Mouse (Mus musculus): ENCODE data around the gene Dapk1. TPM values are rescaled to one million over a fixed set of nuclear protein-coding genes. Genes with fewer than 3 reads are reported as not detected.

Dapk1 gene
- polyA plus RNA-seq, 1 experiment from 2014 or later, result 8.8 TPM

GRCm38 (mm10) chr13:60684806-60685205 is 83.1 kb downstream of the Dapk1 start:
- no peak overlapping the region for H3K4me3 ChIP-seq
- H3K4me2 ChIP-seq, result no peak overlapping the region
- no peaks in the 10 kb centered on the region for H3K27me3 ChIP-seq (replicated peaks)
- ATAC-seq, result no peak
- H3K9ac ChIP-seq, result no peak overlapping the region
- no peaks in the 10 kb centered on the region for H3K9me3 ChIP-seq (replicated peaks)
- peaks cover 46% of the 10 kb centered on the region for H3K4me1 ChIP-seq
- peak overlapping the region; percentile 11 for H3K27ac ChIP-seq
- peaks cover 5% of the 10 kb centered on the region; the same call in 1 of the 2 replicates for H3K36me3 ChIP-seq
- WGBS (ENCODE audit: insufficient replicate concordance), result 77% methylated on average over 8 of the region's 8 CpGs

GRCm38 (mm10) chr13:60685216-60685615 is 83.5 kb downstream of the Dapk1 start:
- Histone ChIP-seq H3K4me1 (peaks cover 46% of the 10 kb centered on the region), H3K36me3 (peaks cover 5% of the 10 kb centered on the region; the same call in 1 of the 2 replicates), H3K4me2 (no peak overlapping the region), H3K9me3 (replicated peaks) (no peaks in the 10 kb centered on the region), H3K9ac (no peak overlapping the region), H3K4me3 (no peak overlapping the region), H3K27ac (peak overlapping the region; percentile 11), H3K27me3 (replicated peaks) (no peaks in the 10 kb centered on the region)
- no peak for ATAC-seq
- WGBS (ENCODE audit: insufficient replicate concordance), result 86% methylated on average over 6 of the region's 6 CpGs

- no peak overlapping the region for H3K4me3 ChIP-seq
- H3K9me3 ChIP-seq (replicated peaks), result no peaks in the 10 kb centered on the region
- 62% methylated on average over 12 of the region's 12 CpGs for WGBS (ENCODE audit: insufficient replicate concordance)
- H3K9ac ChIP-seq, result no peak overlapping the region
- H3K36me3 ChIP-seq, result no peaks in the 10 kb centered on the region
- H3K27ac ChIP-seq, result peak overlapping the region; percentile 50
- peaks cover 46% of the 10 kb centered on the region for H3K4me1 ChIP-seq
- peak overlapping the region; percentile 14; the same call in 1 of the 2 replicates for H3K4me2 ChIP-seq
- peak; percentile 31 for ATAC-seq
- H3K27me3 ChIP-seq (replicated peaks), result no peaks in the 10 kb centered on the region
Measured at GRCm38 (mm10) chr13:60686024-60686663, 84.4 kb downstream of the Dapk1 start.

- Histone ChIP-seq H3K4me1 (peaks cover 46% of the 10 kb centered on the region), H3K9ac (no peak overlapping the region), H3K4me3 (no peak overlapping the region), H3K27me3 (replicated peaks) (no peaks in the 10 kb centered on the region), H3K9me3 (replicated peaks) (no peaks in the 10 kb centered on the region), H3K36me3 (0 out of 2 replicates have a peak, but pooled peaks cover 5% of the 10 kb centered on the region), H3K27ac (0 out of 2 replicates have a peak overlapping the region, but pooled peaks have one; percentile 50), H3K4me2 (no peak overlapping the region)
- no peak for ATAC-seq
- WGBS (ENCODE audit: insufficient replicate concordance), result 75% methylated on average over 12 of the region's 12 CpGs
Measured at GRCm38 (mm10) chr13:60686967-60687366, 85.2 kb downstream of the Dapk1 start.

- no peak for ATAC-seq
- no peak overlapping the region for H3K4me3 ChIP-seq
- 81% methylated on average over 4 of the region's 4 CpGs for WGBS (ENCODE audit: insufficient replicate concordance)
- no peaks in the 10 kb centered on the region for H3K9me3 ChIP-seq (replicated peaks)
- no peaks in the 10 kb centered on the region for H3K27me3 ChIP-seq (replicated peaks)
- H3K9ac ChIP-seq, result no peak overlapping the region
- H3K36me3 ChIP-seq, result 0 out of 2 replicates have a peak, but pooled peaks cover 5% of the 10 kb centered on the region
- no peak overlapping the region for H3K27ac ChIP-seq
- H3K4me2 ChIP-seq, result no peak overlapping the region
- H3K4me1 ChIP-seq, result peaks cover 46% of the 10 kb centered on the region
Measured at GRCm38 (mm10) chr13:60687462-60687861, 85.7 kb downstream of the Dapk1 start.

GRCm38 (mm10) chr13:60687891-60688290 is 86.1 kb downstream of the Dapk1 start:
- Histone ChIP-seq H3K36me3 (0 out of 2 replicates have a peak, but pooled peaks cover 5% of the 10 kb centered on the region), H3K9me3 (replicated peaks) (no peaks in the 10 kb centered on the region), H3K27me3 (replicated peaks) (no peaks in the 10 kb centered on the region), H3K4me1 (peaks cover 49% of the 10 kb centered on the region), H3K27ac (no peak overlapping the region), H3K4me3 (no peak overlapping the region), H3K9ac (no peak overlapping the region), H3K4me2 (no peak overlapping the region)
- no peak for ATAC-seq
- WGBS (ENCODE audit: insufficient replicate concordance), result 64% methylated on average over 7 of the region's 7 CpGs

- Histone ChIP-seq H3K9me3 (replicated peaks) (no peaks in the 10 kb centered on the region), H3K4me1 (peaks cover 29% of the 10 kb centered on the region), H3K9ac (no peak overlapping the region), H3K27ac (no peak overlapping the region), H3K4me3 (no peak overlapping the region), H3K36me3 (0 out of 2 replicates have a peak, but pooled peaks cover 5% of the 10 kb centered on the region), H3K4me2 (no peak overlapping the region), H3K27me3 (replicated peaks) (no peaks in the 10 kb centered on the region)
- no peak for ATAC-seq
- 74% methylated on average over 2 of the region's 2 CpGs for WGBS (ENCODE audit: insufficient replicate concordance)
Measured at GRCm38 (mm10) chr13:60690921-60691320, 89.2 kb downstream of the Dapk1 start.

GRCm38 (mm10) chr13:60691940-60692339 is 90.2 kb downstream of the Dapk1 start:
- ATAC-seq, result no peak
- H3K4me1 ChIP-seq, result peaks cover 18% of the 10 kb centered on the region
- peaks cover 12% of the 10 kb centered on the region for H3K36me3 ChIP-seq
- 85% methylated on average over 3 of the region's 3 CpGs for WGBS (ENCODE audit: insufficient replicate concordance)
- H3K4me3 ChIP-seq, result no peak overlapping the region
- H3K9me3 ChIP-seq (replicated peaks), result no peaks in the 10 kb centered on the region
- H3K9ac ChIP-seq, result no peak overlapping the region
- no peak overlapping the region for H3K27ac ChIP-seq
- H3K27me3 ChIP-seq (replicated peaks), result no peaks in the 10 kb centered on the region
- H3K4me2 ChIP-seq, result no peak overlapping the region

- no peaks in the 10 kb centered on the region for H3K27me3 ChIP-seq (replicated peaks)
- H3K4me2 ChIP-seq, result no peak overlapping the region
- peaks cover 17% of the 10 kb centered on the region for H3K36me3 ChIP-seq
- H3K9me3 ChIP-seq (replicated peaks), result no peaks in the 10 kb centered on the region
- H3K4me3 ChIP-seq, result no peak overlapping the region
- H3K27ac ChIP-seq, result no peak overlapping the region
- peaks cover 5% of the 10 kb centered on the region for H3K4me1 ChIP-seq
- ATAC-seq, result no peak
- no peak overlapping the region for H3K9ac ChIP-seq
- 44% methylated on average over 10 of the region's 10 CpGs for WGBS (ENCODE audit: insufficient replicate concordance)
Measured at GRCm38 (mm10) chr13:60695186-60695980, 93.6 kb downstream of the Dapk1 start.

- no peak overlapping the region for H3K4me3 ChIP-seq
- no peak overlapping the region for H3K4me2 ChIP-seq
- no peak for ATAC-seq
- H3K36me3 ChIP-seq, result peaks cover 17% of the 10 kb centered on the region
- peaks cover 5% of the 10 kb centered on the region for H3K4me1 ChIP-seq
- no peaks in the 10 kb centered on the region for H3K9me3 ChIP-seq (replicated peaks)
- H3K27me3 ChIP-seq (replicated peaks), result no peaks in the 10 kb centered on the region
- H3K27ac ChIP-seq, result no peak overlapping the region
- no peak overlapping the region for H3K9ac ChIP-seq
- WGBS (ENCODE audit: insufficient replicate concordance), result 82% methylated on average over 14 of the region's 14 CpGs
Measured at GRCm38 (mm10) chr13:60696323-60696722, 94.6 kb downstream of the Dapk1 start.

GRCm38 (mm10) chr13:60696741-60697140 is 95.0 kb downstream of the Dapk1 start:
- Histone ChIP-seq H3K9me3 (replicated peaks) (no peaks in the 10 kb centered on the region), H3K9ac (no peak overlapping the region), H3K27me3 (replicated peaks) (no peaks in the 10 kb centered on the region), H3K27ac (no peak overlapping the region), H3K4me3 (no peak overlapping the region), H3K4me2 (no peak overlapping the region), H3K36me3 (peaks cover 13% of the 10 kb centered on the region), H3K4me1 (peaks cover 5% of the 10 kb centered on the region)
- 44% methylated on average over 8 of the region's 8 CpGs for WGBS (ENCODE audit: insufficient replicate concordance)
- ATAC-seq, result no peak

GRCm38 (mm10) chr13:60698021-60698420 is 96.3 kb downstream of the Dapk1 start:
- WGBS (ENCODE audit: insufficient replicate concordance), result 84% methylated on average over 2 of the region's 2 CpGs
- no peak overlapping the region for H3K27ac ChIP-seq
- H3K36me3 ChIP-seq, result peaks cover 12% of the 10 kb centered on the region

More at GRCm38 (mm10) chr13:60698021-60698420, 96.3 kb downstream of the Dapk1 start:
- no peak overlapping the region for H3K4me2 ChIP-seq
- peaks cover 1% of the 10 kb centered on the region for H3K4me1 ChIP-seq
- no peak overlapping the region for H3K9ac ChIP-seq
- H3K27me3 ChIP-seq (replicated peaks), result no peaks in the 10 kb centered on the region
- H3K9me3 ChIP-seq (replicated peaks), result no peaks in the 10 kb centered on the region
- no peak for ATAC-seq
- H3K4me3 ChIP-seq, result no peak overlapping the region
